Mouse (Mus musculus): Measurements from ENCODE around the gene Focad. TPM values are rescaled to one million over a fixed set of nuclear protein-coding genes. Genes with fewer than 3 reads are reported as not detected.

The Focad gene
- total RNA-seq, 2 experiments from 2014 or later, result 45.8 to 57.9 TPM

DNA sequence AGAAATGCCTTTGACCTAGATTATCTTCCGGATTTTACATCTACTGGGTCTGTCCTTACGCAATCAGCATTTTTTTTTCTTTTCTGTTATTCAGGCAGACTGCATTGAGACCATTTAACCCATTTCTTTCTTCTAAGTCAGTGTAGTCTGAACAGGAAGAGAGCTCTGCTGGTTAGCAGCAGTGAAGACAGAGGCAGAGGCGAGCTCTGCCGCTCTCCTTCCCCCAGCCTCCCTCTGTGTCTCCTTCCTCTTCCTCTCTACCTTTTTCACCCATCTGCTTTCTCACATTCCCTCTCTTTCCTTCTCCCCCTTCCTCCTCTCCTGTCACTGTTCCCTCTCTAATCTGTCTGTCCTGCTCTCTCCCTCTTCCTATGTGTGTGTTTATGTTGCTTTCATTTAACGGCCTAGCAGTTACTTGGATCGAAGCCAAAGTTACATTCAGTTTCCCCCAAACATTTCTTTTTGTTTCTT is 181.2 kb downstream of the Focad start:
- DNase-seq (ENCODE audit: low spot score in 2 of 2), result no peak
- intact Hi-C loops (cut with DNase I), result no loop called here

DNA sequence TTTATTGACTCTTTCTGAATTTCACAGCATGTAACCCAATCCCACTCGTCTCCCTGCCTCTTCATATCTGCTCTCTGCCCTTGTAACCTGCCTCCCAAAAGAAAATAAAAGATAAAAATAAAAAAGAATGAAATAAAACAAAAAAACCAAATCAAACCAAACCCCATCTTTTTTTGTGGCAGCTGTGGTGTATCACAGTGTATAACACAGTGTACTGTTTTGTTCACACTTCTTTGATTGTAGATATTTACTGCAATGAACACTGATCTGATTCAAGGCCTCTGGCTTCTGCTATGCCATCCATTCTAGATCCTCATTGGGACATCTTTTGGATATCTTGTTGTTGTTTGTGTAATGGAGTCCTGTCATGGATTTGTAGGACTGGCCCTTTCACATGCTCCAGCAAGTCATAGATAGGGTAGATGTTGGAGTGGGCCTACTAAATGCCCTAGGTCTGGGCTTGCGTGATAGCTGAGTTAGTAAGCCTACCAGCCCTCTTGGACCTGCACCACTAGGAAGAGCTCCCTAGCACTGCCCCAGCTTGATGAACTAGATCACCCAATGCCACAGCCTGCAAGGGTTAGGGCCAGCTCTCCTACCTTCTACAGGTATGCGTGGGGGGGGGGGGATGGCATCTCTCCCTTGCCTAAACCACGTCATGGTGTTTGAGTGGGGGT is 181.8 kb downstream of the Focad start:
- intact Hi-C loops (cut with DNase I), result no loop called here
- DNase-seq (ENCODE audit: low spot score in 2 of 2), result no peak

DNA sequence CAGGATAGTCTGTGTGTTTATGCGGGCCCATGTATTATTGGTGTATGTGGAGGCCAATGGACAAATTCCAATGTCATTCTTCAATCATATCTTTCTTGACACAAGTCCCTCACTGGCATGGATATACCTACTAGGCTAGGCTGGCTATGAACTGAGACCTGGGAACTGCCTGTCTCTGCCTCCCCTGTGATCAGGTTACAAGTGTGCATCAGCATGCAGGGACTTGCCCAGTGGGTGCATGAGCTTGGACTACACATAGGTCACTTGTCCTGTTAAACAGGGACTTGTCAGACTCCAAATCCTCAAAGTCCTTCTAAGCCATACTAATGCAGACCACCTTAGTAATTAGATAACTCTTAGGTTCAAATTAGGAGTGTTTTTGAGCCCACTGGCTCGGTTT is 184.1 kb downstream of the Focad start:
- no peak for DNase-seq (ENCODE audit: low spot score in 2 of 2)
- intact Hi-C loops (cut with DNase I), result no loop called here

DNA sequence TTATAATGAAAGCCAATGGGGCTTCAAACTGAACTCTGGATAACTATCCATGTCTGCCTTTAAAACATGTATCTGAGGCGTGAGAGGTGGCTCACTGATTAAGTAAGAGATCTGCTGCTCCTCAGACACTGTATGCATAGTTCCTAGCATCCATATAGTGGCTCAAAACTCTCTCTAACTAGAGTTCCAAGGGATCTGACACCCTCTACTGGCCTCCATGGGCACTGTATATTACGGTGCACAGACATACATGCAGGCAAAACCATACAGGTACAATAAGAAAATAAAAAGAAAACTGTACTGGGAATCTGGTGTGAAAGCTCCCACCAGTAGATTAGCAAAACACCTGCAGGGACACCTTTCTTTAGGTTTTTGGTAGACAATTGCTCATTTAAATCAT is 186.1 kb downstream of the Focad start:
- intact Hi-C loops (cut with DNase I), result no loop called here
- no peak for DNase-seq (ENCODE audit: low spot score in 2 of 2)

DNA sequence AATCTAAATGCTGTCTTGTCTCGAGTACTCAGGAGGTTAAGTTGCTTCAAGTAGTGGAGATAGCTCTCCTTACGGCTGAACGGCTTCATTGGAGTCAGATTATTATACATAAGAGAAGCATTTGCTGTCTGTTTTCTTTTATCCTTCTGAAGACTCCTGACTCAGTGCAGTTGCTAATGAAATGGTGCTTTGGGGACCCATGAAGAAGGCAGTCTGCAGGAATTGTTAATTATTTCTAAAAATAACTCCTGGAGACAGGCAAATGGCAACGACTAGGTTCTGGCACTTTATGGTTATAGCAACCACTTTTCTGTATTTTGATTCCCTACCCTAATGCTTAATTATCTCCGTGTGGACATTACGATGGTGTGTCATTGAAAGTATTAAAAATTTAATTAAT is 201.1 kb downstream of the Focad start:
- intact Hi-C loops (cut with DNase I), result no loop called here

DNA sequence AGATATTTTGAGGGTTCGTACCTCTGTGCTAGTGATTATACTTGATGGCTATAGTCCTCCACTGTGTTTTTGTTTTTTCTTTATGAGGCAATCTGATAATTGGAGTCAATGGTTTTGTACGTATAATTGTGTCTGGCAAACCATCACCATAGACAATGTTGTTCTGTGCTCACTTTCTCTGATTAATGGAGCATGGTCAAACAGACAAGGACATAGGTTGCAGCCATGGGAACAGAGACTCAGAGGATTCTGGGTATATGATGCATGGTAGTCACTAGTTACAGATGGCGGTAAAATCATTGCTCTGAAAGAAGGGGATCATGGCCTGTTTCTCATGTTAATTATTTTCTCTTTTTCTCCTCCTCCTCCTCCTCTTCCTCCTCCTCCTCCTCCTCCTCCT is 205.1 kb downstream of the Focad start:
- intact Hi-C loops (cut with DNase I), result no loop called here
- no peak for DNase-seq (ENCODE audit: low spot score in 2 of 2)

More for the DNA sequence above, 201.1 kb downstream of the Focad start:
- DNase-seq (ENCODE audit: low spot score in 2 of 2), result no peak

DNA sequence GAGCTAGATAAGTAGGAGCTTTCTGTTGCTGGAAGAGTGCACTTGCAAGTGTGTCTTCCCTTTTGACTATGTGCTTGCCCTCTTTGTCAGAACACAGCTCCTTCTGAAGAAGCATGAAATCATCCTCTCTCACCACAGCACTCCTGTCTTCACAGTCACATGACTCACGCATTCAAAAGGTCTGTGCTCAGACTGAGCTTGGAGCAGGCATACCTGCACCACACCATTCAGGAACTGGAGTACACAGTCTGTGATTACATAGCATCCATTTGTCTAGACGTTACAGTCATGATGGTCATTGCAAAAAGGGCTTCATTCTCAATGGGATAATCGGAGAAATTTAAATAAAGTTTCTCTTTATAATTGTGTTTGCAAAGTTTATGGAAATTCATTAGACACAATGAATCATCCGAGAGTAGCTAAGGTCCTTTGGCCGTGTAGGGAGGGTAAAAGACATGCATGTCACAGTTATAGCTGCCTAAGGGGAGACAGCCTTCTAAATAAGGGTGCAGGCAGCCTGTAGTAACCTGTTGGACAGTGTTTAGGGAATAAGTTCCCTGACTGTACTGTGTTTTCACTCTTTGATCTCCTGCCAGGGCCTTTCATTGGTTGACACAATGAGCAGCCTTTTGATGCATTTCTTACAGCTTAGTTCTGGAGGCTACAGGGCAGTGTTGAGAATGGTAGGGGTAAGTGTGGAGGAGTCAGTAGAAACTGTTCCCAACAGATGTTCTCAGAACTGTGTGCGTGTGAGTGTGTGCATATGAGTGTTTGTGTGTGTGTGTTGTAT is 206.6 kb downstream of the Focad start:
- no peak for DNase-seq (ENCODE audit: low spot score in 2 of 2)
- intact Hi-C loops (cut with DNase I), result no loop called here

DNA sequence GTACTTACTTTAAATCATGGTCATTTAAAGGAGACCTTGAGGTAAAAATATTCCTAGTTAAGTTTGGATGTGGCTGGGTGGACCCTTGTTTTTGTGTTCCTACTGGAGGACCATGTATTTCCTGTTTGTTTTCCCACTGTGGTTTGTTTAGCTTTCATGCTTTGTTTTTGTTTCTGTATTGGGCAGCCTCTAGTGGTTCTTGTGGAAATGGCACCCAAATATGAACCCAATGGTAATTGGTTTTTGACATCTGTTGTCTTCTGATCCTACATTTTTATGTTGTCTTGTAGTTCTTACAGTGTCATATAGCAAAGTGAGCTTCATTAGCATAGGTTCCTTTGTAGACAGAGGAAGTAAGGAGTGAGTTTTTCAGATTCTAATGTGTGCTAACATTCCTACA is 207.9 kb downstream of the Focad start:
- peak; percentile 20 to 35 for DNase-seq (ENCODE audit: low spot score in 2 of 2)
- intact Hi-C loops (cut with DNase I), result loop anchor here (1.0 kb wide), 1 partner anchor 267 kb away; no protein-coding TSS in a partner anchor

DNA sequence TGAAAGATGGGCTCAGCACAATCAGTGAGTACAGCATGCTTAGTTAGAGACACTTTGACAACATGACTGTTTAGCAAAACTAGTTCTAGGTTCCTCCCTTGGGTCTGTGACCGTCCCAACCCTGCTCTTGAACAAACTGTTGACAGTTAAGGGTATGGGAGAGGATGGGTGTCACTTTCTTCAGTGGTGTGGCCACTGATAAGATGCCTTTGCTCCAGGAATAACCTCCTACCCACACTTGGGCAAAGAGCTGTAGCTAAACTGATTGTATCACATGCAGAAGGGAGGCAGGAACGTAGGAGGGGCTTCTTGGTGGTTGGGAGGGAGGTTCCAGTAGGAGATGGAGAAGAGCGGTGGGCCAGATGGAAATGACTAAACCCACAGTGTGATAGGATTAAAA is 213.3 kb downstream of the Focad start:
- no peak for DNase-seq (ENCODE audit: low spot score in 2 of 2)
- intact Hi-C loops (cut with DNase I), result loop anchor here (5.0 kb wide), 1 partner anchor 45 kb away; no protein-coding TSS in a partner anchor

DNA sequence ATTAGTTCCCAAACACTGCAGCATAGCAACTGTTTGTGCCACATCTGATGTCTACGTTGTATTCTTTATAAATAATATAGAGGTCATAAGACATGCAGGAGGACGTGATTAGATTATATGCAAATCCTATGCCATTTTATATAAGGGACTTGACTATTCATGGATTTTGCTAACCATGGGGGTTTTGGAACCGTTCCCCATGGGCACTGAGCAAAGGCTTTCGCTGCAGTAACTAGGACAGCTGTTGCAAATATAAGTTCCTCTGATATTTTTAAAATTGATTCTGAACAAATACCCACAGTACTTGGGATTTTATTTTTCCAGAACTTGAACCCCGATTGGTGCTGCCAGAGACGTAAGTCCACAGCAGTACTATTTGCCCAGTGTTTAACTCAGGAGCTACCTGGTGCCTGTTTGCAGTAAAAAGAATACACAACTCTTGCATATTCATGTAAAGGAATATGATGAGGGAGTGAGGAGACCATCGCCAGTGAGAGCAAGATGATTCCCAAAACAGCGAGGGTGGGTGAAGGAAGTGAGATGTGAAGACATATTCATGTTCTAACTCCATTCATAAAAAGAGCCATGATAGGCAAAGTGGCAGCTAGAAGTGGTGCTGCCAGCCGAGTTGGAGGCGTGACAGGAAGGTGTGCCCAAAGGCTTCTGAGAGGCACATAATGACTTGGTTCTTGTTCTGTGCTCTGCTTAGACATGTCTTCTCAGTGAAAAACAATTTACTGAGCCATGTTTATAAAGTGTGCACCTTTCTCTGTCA is 214.1 kb downstream of the Focad start:
- DNase-seq (ENCODE audit: low spot score in 2 of 2), result peak in 1 of 2 experiments; percentile 63
- intact Hi-C loops (cut with DNase I), result loop anchor here (5.0 kb wide), 1 partner anchor 44 kb away; no protein-coding TSS in a partner anchor

DNA sequence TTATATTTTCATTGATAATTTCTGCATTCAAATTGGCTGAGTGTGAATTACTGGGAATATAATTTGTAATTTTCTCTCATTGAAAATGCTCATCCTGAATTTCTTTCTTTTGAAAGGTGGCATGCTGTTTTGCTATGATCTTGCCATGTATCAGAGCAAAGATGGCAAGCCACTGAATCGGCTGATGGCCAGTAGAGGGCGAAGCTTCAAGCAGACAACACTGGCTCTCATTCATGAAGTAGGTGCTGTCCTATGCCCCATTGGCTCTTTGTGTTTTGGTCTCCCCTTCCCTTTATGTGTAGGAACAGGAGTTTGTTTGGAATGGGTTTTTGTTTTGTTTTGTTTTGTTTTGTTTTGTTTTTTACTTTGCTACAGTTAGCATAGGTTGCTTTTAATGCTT is 215.2 kb downstream of the Focad start:
- intact Hi-C loops (cut with DNase I), result loop anchor here (5.0 kb wide), 1 partner anchor 43 kb away; no protein-coding TSS in a partner anchor
- DNase-seq (ENCODE audit: low spot score in 2 of 2), result peak in 1 of 2 experiments; percentile 13

DNA sequence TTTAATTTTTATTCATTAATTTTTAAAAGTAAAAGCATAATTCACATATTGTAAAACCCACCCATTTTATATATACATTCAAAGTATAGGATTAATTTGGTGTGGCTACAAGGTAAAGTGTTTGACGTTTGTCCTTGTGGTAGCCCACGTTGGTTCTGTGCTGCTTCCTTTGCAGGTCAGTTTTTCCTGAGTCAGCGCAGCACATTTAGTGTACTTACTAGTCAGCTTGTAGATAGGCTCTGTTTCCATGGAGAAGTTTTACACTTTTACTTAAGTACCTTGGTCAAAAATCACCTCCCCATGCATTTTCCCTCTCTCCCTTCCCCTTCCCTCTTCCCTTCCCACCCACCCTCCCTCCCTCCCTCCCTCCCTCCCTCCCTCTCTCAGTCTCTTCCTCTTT is 220.5 kb downstream of the Focad start:
- DNase-seq (ENCODE audit: low spot score in 2 of 2), result no peak
- intact Hi-C loops (cut with DNase I), result no loop called here

DNA sequence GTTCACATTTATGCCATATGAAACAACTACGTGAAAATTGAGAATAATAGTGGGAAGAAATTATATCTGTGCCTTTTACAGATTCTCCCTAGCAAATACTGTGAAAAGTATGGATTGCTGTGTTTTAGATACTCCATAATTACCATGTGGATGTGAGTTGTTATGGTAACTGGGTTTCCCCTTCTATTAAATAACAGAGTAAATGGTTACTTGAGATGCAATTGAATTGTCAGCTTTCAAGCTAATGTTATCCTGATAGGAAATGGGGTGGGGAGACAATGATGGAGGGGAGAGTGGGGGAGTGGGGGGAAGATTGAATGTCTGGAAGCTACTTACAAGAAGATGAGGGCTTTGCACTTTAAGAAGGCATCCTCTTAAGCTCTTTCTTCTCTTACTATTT is 225.6 kb downstream of the Focad start:
- intact Hi-C loops (cut with DNase I), result no loop called here

DNA sequence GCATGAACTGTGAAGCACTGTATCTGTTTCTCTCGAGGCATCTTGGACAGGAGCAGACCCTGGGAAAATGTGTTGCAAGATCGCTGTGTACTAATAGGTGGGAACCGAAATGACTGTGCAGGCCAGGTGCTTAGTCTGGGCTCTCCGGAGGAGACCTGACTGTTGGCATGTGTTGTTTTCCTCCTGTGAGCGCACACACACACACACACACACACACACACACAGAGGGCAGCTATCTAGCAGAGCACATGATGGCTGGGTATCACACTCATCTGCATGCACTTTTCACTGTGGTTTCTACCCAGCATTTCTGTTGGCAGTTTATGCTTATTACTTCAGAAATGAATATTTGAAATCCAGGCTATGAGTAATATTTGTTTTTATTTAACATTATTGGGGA is 231.0 kb downstream of the Focad start:
- no peak for DNase-seq (ENCODE audit: low spot score in 2 of 2)
- intact Hi-C loops (cut with DNase I), result no loop called here

More for the DNA sequence above, 225.6 kb downstream of the Focad start:
- DNase-seq (ENCODE audit: low spot score in 2 of 2), result no peak

DNA sequence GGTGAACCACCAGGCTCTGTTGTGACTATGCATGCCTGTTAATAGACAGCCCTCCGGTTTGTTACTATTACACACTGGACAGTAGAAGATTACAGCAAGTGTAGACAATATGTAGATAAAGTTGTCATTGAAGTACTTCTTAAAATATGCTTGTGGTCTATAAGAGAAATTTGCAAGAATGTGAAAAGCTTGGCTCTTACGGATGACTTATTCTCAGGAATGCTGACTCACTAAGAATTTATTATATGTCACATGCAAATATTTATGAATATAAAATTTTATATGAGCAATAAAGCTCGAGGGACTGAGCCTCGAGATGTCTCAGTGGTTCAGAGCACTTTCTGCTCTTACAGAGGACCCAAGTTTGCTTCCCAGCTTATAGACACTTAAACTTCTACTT is 240.1 kb downstream of the Focad start:
- intact Hi-C loops (cut with DNase I), result no loop called here
- DNase-seq (ENCODE audit: low spot score in 2 of 2), result no peak

DNA sequence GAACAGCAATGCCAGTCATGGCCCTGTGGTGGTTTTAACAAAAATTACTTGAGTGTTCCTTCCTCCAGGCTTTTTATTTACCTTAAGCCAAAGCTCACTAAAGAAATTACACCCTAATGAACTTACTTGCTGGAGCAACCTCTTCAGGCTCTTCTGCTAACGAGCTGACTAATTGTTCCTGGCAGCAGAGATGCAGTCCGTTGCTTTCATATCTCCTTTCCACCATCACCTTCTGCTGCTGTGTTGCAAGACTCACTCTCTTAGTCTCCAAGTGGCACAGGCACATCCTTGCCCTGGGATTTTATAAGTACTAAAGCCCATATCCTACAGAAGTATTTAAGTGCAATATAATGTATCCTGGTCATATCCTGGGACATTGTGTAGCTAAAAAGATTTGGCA is 242.3 kb downstream of the Focad start:
- intact Hi-C loops (cut with DNase I), result no loop called here
- no peak for DNase-seq (ENCODE audit: low spot score in 2 of 2)

DNA sequence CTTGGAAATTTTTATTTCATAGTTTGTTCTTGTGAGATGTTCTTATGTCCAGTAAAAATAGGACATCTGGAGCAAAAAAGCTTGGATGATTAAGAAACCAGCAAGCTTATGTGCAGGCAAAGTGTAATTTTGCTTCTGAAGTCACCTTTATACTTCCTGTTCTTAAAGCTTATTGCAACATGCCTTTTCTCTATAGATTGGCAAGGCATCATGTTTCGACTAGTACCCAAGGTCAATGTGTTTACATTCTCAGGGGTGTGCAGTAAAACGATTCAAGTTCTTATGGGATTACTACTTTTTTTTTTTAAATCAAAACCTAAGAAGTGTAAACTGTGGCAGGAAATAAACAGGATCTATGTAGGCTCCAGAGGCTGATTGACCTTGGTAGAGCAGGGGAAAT is 242.9 kb downstream of the Focad start:
- intact Hi-C loops (cut with DNase I), result no loop called here
- DNase-seq (ENCODE audit: low spot score in 2 of 2), result no peak

DNA sequence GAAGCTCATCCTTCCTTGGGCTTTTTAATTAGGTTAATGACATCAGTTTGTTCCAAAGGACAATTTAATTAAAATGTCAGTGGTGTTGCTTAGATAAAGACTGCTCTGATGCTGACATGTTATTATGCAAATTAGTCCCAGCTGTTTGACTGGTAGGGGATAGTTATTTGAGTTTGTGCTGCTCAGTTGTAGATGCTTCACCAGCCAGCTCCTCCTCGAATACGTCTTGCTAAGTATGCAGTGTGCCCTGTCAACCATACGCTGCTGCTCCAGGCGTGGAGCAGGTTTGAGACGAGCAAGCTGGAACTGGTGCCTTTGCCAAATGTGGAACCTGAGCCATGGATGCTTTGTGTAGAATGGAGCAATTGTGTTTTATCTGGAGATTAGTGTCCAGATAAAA is 243.7 kb downstream of the Focad start:
- DNase-seq (ENCODE audit: low spot score in 2 of 2), result no peak
- intact Hi-C loops (cut with DNase I), result no loop called here

DNA sequence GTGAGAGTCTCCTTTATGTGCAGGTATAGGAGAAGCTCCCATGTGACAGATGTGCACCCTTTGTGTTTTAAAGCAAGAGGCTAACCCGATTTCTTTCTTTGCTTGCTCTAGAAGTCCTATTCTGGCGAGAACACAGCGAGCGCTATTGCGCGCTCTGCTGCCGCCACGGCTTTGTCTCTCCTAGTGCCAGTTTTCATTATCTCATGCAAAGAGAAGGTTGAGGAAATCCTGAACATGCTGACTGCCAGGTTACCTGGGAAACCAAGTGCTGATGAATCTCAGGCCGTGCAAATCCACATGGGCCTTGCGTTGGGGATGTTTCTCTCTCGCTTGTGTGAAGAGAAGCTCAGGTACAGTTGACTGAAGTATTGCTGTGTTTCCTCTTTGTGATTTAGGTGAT is 250.0 kb downstream of the Focad start:
- intact Hi-C loops (cut with DNase I), result no loop called here
- DNase-seq (ENCODE audit: low spot score in 2 of 2), result peak; percentile 56 to 61

DNA sequence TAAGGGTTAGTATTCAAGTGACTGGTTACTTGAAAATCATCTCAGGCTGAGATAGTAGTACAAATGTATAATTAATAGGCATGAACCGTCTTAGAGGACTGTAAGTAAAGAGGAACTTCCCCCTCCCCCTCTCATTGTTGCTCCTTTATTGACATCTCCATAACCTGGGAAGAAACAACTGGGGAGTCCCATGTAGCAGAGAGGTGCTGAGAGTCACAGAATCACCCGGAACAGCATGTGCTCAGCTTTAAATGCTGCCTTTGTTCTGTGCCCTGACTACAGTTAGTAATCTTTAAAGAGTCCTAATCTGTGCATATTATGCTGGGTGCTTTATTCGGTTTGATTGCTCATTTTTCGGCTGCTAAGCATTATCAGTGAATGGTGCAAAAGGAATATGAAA is 250.6 kb downstream of the Focad start:
- intact Hi-C loops (cut with DNase I), result no loop called here
- DNase-seq (ENCODE audit: low spot score in 2 of 2), result no peak
